Mouse (Mus musculus): ENCODE measurements around the gene Uqcc3.
"Not testable (repeated sequence)": the region's sequence is repeated elsewhere in the genome, so short reads cannot be mapped to it uniquely, and the experiment has no call there.

Uqcc3 gene

DNA sequence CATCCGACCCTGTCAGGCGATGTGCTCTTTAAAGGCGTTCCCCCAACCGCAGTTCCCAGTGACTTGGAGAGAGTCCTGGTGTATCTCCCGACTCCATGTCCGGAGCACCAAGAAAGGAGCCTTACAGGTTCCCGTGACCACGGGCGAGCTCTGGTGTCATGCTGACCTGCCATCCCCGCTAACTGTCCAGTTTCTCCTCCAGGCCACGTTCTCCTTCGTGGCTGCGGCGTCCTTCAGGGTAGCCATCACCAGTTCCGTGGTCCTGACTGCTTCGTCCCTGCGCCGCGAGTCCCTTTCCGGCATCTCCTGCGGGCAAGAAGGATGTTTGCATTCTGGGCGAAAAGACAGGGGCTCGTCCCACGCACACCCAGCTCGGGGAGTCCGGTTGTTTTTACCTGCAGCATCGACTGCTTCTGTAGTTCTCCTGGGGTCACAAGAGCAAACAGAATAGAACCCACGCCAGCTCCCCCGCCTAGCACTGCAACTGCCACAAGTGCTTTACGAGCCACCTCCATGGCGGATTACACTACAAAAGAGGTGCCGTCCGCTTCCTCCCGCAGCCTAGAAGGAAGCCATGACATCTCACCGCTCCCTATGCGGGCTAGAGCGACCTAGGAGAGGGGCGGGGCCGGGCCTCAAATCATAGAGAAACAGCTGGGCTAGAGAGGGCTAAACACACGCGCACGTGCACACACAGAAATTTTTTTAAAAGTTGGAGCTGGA is at the start of gene Uqcc3:
Uqcc3 (minus strand) TSS at position 613 of the 723 bp plus-strand sequence.
- DNase-seq (ENCODE audit: low spot score): peak; percentile 92

DNA sequence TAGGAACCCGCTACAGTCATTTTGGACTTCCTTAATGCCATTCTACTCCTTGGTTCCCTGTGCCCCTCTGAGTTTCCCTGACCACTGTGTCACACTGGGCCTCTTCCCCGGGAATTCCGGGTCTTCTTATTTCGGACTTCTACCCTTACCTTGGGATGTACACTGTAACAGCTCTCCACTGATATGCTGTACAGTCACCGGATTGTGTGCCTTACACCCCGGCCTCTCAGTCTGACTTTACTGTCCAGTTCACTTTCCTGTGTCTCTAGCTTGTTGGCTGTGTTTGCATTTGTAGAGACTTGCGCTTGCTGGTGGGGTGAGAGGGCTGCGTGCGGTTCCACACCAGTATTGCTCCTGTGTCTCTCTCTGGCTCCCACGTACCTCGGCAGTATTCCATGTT is 49.4 kb upstream of the Uqcc3 start:
- no peak for DNase-seq (ENCODE audit: low spot score)

DNA sequence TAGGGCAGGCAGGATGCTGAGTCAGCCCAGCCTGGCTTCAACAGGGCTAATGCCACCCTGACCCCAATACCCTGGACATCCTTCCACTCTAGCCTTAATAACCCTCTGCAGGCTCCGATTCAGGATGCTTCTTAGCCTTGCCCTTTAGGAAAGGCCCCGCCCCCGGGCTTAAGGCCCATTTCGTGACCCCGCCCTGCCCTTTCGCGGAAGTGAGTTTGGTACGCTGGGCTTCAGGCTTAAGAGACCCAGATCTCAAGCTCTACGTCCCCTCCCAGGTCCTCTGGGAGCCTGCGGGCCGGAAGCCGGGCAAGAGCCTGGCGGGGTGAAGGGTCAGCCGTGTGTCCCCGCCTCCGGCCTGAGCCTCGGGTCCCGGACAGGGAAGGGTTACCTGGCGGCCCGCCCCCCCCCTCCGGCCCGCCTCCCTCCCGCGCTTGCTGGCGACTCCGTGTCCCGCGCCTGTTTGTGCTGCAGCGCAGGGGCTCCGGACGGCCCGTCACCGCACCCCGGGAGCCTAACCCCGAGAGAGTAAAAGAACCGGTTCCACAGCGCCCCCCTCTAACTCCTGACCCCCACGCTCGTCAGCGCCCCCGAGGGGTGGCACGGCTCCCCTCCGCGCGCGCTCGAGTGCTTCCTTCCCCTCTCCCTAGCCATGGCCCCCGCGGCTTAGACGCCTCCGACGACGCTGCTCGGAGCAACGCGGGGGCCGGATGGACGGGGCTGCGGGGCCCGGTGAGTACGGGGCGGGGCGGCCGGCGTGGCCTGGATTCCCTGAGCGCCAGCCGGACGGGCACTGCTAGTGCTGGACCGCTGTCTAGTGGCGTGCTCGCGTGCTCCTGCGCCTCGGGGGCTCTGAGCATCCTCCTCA is 48.7 kb upstream of the Uqcc3 start, which contains the start of the genes Rom1 and Eml3:
Rom1 (minus strand) TSS at position 133 of the 865 bp plus-strand sequence.
Eml3 (plus strand) TSS at position 329 of the 865 bp plus-strand sequence.
- DNase-seq (ENCODE audit: low spot score): peak; percentile 77

DNA sequence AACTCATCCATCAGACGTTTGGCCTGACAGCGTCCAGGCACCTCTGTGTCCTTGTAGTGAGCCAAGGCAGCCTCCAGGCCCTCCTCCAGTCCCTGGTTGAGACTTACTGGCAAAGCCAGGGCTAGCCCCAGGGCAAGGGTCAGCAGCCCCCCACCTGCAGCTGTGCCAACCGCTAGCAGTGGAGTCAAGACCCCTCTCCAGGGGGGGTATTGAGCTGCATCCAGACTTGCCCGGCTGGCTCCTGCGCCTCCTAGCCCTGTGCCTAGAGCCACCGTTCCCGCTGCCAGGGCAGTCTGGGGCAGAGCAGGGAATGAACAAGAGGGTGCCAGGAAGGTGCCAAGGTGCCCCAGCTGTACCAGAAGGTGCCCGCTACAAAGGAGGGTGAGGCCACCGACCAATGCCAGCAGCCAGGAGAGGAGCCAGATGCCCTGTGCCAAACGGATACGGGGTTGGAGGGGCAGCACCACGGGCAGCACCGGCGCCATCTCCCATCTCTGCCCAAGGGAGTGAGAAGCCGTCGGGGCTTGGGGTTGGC is 48.0 kb upstream of the Uqcc3 start:
- no peak for DNase-seq (ENCODE audit: low spot score)

DNA sequence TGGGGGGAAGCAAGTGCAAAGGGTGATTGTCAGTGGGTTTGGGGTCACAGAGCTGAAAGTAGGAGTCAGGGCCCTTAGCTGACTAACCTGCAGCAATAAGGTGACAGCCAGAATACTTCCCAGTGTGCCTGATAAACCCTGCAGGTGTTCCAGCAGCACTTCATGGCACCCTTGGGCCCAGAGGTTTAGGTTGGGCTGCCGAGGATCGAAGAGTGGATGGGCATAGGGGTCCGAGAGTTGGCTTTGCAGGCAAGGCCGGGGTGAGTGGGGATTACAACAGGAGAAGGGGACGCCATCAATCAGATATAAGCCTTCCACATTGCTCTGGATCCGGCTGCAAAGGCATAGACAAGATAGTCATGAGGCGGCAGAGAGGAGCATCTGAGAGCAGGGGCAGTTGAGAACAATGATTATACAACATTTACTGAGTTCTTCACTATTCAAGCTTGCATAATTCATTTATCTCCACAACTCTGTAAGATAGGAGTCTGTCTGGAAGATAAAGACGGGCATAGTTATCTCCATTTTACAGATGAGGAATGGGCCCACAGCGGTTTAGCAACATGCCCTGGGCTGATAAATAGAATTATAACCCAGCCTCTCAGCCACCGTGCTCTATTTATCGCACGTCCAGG is 47.3 kb upstream of the Uqcc3 start:
- no peak for DNase-seq (ENCODE audit: low spot score)

DNA sequence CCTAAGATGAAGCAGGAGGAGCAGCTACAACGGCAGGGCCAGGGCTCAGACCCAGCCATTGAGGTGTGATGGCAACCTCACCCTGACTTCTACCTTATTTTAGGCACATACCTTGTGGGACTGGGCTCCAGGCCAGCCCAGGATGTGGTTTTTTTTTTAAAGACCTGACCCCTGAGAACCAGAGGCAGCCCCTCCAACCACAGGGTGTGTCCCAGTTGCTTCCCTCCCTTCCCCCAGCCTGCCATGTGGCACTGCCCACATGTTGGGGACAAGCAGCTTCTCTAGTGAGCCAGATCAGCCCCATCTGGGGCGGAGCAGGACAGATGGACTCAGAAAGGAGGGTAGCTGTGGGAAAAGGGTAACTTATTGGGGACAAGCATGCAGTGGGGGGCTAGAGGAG is 46.0 kb upstream of the Uqcc3 start:
- no peak for DNase-seq (ENCODE audit: low spot score)

DNA sequence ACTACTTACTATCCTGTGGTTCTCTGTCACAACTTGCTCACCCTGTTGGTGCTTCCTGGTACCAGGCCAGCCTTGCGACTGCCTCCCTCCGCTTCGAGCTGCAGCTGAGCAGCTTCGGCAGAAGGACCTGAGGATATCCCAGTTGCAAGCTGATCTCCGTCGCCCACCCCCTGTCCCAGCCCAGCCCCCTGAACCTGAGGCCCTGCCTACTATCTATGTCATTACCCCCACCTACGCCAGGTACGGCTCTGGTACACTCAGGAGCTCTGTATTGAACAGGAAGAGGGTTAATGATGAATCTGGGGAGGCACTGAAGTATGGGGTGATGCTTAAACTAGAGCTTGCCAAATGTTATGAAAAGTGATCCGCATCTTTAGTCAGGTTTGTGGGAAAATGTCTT is 41.0 kb upstream of the Uqcc3 start:
- no peak for DNase-seq (ENCODE audit: low spot score)

DNA sequence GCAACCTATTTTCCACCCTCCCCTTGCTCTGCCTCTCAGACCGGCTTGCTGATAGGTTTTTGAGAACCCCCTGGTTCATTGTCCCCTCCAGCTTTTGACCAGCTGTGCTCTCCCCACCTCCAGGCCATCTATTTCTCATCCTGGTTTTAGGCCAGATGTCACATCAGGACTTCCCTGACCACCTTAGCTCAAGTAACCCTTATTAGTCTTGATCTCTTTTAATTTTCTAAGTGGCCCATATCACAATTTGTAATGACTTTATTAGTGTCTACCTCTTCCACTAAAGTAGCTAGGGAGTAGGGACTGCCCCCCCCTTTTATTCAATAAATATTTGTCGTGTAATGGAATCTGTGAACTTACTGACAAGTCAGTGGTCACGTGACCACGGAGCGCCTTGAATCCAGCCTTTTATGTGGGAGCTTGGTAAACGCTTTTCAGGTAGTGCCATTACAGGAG is 40.1 kb upstream of the Uqcc3 start:
- DNase-seq (ENCODE audit: low spot score): peak; percentile 60

DNA sequence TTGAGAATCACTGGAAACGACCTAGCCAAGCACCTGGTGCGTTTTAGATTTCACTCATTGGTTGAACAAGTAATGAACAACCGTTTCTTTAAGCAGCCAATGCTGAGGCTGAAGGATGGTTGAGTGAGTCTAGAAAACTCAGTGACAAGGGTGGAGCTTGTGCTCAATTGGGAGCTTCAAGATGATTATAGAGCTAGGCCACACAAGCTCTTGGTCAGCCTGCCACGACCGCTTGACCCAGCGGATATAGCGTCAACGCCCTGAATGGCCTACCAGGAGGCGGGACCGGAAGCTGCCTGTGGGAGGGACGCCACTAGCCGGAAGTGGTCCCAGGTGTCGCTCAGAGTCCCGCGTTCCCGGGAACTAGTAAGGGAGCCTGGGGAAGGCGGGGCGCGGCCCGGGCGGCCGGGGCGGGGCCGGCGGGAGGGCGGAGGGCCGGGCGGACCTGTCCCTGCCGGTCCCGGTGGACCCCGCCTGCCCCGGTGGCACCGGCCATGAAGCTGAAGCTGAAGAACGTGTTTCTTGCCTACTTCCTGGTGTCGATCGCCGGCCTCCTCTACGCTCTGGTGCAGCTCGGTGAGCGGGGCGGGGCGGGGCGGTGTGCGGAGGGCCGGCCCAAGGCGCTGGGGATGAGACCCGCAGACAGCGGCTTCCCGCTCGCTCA is 39.5 kb upstream of the Uqcc3 start, which contains the start of gene B3gat3:
B3gat3 (plus strand) TSS at position 302 of the 664 bp plus-strand sequence.
- DNase-seq (ENCODE audit: low spot score): peak; percentile 96

DNA sequence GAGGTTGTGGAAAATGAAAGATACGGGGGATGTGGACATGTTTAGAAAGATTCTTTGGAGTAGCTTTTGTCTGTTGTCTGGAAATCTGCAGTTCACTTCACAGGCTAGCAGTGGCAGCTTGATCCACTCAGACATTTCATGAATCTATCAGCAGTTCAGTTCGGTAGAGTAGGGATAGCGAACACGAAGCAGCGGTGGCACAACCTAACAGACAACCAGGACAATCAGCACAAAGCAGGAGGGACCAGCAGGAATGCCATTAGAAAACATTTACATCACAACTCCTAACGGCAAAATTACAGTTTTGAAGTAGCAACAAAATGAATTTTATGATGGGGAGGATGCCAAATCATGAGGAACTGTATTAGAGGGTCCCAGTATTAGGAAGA is 39.0 kb upstream of the Uqcc3 start:
- no peak for DNase-seq (ENCODE audit: low spot score)

DNA sequence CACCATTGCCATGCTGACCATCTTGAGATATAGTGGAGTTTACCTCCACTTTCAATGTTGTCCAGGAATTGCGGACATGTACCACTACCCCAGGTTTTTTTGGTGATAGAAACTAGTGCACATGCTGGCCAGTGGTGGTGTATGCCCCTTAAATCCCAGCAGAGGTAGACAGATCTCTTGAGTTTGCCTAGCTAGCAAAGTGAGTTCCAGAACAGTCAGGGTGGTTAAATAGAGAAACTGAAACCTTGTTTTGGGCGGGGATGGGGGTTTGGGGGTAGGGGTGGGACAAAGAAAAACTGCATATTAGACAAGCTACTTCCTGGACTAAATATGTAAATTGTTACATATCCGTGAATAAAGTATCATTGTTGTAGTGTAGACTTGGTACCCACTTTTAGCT is 38.3 kb upstream of the Uqcc3 start:
- no peak for DNase-seq (ENCODE audit: low spot score)

DNA sequence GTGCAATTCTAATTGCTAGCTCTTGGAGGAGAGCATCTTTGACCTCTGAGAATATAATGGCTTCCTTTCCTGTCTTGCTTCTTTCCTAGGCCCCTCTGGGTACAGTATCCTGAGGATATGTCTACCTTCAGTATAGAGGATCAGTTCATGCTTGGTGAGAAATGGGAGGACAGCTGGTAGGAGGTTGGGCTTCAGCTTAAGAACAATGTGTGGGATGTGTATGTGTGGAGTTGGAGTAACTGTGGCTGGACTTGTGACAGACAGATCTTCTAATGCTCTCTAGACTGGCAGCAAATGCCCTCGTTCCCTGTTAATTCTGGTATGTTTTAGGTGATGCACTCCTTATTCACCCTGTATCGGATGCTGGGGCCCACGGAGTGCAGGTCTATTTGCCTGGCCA is 33.5 kb upstream of the Uqcc3 start:
- no peak for DNase-seq (ENCODE audit: low spot score)

DNA sequence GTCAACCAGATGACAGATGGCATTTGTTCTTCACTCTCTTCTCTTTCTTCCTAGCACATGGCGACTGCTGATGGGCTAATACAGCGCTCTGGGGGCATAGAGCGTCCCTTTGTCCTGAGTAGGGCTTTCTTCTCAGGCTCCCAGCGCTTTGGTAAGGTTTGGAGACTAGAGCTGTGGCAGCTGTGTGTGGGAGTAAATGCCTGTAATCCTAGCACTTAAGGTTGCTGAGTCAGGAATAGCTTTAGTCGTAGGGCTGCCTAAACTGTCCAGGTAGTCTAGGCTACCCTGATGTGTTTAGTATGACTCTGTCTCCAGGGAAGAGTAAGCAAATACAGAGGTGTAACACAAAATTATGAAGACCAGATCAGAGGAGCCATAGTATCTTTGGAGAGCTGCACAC is 31.1 kb upstream of the Uqcc3 start:
- DNase-seq (ENCODE audit: low spot score): no peak

DNA sequence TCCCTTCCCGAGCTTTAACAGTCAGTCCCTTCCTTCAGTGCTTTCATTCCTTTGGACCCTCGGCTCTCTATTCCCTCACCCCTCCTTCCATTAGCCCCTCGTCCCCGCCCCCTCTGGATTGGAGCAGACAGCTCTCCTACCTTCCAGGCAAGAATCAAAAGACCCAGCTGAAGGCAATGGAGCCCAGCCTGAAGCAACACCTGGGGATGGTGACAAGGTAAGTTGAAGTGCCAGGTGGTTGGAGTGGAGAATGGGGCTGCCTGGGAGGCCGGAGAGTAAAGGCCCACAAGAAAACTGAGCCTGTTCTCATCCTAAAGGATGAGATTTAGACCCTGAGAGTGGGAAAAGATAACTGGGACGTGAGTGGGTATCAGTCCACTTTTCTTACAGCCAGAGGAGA is 27.8 kb upstream of the Uqcc3 start:
- DNase-seq (ENCODE audit: low spot score): no peak

DNA sequence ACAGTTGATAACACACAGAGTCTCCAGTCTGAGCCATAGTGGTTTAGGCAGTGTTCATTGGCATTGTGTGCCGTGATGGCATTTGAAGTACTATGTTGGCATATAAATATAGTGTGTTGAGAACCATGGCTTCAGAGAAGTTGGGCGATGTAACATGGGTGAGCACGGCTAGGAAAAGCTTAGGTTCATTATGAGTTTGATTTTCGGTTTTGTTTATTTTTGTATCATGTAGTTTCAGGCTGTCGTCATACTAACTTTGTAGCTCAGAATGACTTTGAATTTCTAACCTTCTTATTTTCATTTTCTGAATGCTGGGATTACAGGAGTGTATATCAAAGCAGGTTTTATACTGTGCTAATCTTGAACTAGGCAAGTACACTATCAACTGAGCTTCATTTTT is 22.7 kb upstream of the Uqcc3 start:
- DNase-seq (ENCODE audit: low spot score): no peak

DNA sequence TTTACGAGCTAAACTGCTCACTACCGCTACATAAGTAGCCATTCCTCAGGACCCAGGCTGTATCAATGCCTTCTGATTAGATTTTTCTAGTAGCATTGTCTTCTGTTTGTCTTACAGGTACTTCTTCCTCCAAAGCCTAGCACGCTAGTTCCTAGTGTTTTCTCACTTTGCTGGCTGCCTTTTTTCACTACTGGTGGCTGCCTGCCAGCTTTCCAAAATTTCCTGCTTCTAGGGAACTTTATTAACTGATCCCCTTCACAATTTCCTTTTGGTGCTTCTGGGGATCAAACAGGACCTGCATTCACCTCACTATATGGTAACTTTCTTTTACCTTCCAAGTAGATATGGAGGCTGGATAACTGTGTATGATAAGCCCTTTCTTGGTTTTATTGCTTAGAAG is 18.4 kb upstream of the Uqcc3 start:
- no peak for DNase-seq (ENCODE audit: low spot score)

DNA sequence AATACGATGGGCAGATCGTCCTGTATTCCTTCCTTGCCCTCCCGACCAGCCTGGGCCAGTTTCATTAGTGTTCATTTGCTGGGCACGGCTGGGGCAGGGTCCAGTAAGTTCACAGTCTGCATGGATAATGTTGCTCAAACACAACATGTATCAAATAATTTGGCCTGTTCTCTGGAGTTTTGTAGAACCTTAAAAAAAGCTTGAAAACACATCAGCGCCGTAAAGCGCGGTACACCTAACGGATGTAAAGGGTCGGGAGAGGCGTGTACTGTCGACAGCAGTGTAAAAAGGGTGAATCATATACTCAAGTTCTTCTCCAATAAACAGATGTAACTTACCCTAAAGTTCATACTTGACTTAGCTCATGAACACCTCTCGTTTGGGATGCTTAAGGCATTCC is 17.9 kb upstream of the Uqcc3 start:
- no peak for DNase-seq (ENCODE audit: low spot score)

DNA sequence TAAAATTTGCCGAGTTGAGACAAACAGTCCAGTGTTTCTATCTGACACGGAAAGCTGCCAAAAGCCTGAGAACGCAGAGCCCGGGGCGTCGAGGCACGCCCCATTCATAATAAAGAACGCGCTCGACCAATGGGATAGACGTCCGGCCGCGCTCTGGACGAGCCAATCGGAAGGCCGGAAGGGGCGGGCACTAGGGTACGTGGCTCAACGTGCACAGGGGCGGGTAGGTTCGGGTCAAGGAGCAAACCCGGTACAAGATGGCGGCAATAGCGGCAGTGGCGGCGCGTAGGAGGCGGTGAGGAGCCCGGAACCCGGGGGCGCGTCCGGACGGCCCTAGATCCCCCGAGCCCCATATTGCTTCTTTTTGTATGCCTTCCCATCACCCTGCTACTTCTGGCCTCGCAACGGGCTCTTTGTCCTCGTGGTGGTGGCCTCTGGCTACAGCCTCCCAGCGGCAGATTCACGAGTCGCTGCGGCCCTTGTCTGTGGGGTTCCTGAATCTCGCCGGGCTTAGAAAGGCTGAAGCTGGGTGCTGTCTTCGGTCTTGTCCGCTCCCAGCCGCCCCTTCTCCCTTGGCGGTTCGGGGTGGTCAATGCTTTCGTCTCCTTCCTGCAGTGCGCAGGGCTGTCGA is 17.3 kb upstream of the Uqcc3 start, which contains the start of gene Ganab:
Ganab (plus strand) TSS at position 207 of the 631 bp plus-strand sequence.
- DNase-seq (ENCODE audit: low spot score): peak; percentile 98

DNA sequence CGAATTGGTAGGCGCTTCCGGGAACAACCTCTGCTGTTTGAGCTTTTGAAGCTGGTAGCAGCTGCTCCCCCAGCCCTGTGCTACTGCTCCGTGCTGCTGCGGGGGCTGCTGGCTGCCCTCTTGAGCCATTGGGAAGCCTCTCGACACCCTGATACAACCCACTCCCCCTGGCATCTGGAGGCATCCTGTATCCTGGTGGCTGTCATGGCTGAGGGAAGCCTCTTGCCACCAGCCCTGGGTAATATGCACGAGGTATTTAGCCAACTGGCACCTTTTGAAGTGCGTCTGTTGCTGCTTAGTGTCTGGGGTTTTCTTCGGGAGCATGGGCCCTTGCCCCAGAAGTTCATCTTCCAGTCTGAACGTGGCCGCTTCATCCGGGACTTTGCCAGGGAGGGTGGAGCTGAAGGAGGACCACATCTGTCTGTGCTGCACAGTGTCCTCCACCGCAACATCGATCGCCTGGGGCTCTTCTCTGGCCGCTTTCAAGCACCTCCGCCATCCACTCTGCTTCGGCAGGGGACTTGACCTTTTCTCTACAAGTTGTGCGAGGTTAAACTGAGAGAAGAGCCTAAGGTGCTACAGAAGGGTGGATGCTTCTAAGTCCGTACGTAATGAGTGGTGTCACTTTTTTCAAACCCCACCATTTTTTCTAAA is 16.6 kb upstream of the Uqcc3 start:
- DNase-seq (ENCODE audit: low spot score): peak; percentile 41

DNA sequence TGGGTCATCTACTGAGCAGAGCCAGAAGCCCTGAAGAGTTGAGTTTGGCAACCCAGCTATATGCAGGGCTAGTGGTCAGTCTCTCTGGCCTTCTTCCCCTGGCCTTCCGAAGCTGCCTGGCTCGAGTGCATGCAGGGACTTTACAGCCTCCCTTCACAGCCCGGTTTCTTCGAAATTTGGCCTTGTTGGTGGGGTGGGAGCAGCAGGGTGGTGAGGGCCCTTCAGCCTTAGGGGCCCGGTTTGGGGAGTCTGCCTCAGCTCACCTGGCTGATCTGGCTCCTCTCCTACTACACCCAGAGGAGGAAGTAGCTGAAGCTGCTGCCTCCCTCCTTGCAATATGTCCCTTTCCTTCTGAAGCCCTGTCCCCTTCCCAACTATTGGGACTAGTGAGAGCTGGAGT is 15.5 kb upstream of the Uqcc3 start:
- DNase-seq (ENCODE audit: low spot score): not testable (repeated sequence)
